Mouse (Mus musculus): ENCODE results near the gene Htr5a. TPM values are rescaled to one million over a fixed set of nuclear protein-coding genes. Genes with fewer than 3 reads are reported as not detected.
A peak's percentile ranks its signal among the peaks of the same experiment; 100 is the strongest.

Gene Htr5a
- polyA plus RNA-seq, 1 experiment from 2014 or later, result 0.20 TPM

- no peak for ATAC-seq (ENCODE audit: low FRiP score, low read depth)
- 69% methylated on average over 1 of the region's 1 CpGs for WGBS
- no peak overlapping the region for H3K4me3 ChIP-seq
These were observed 12.3 kb downstream of the Htr5a start for GRCm38 (mm10) chr5:27854290-27854689.

GRCm38 (mm10) chr5:27855726-27856125 lies 13.8 kb downstream of the Htr5a start:
- 81% methylated on average over 2 of the region's 2 CpGs for WGBS
- Histone ChIP-seq H3K4me1 (no peaks in the 10 kb centered on the region), H3K27ac (no peak overlapping the region), H3K9ac (no peak overlapping the region), H3K4me2 (replicated peaks) (no peak overlapping the region), H3K9me3 (no peaks in the 10 kb centered on the region), H3K36me3 (no peaks in the 10 kb centered on the region), H3K4me3 (no peak overlapping the region), H3K27me3 (replicated peaks) (no peaks in the 10 kb centered on the region)
- no peak for ATAC-seq (ENCODE audit: low FRiP score, low read depth)

More at GRCm38 (mm10) chr5:27854290-27854689, 12.3 kb downstream of the Htr5a start:
- no peak overlapping the region for H3K27ac ChIP-seq
- H3K27me3 ChIP-seq (replicated peaks), result no peaks in the 10 kb centered on the region
- no peak overlapping the region for H3K9ac ChIP-seq
- H3K9me3 ChIP-seq, result no peaks in the 10 kb centered on the region
- H3K4me1 ChIP-seq, result no peaks in the 10 kb centered on the region
- H3K36me3 ChIP-seq, result no peaks in the 10 kb centered on the region
- no peak overlapping the region for H3K4me2 ChIP-seq (replicated peaks)

- H3K4me2 ChIP-seq (replicated peaks), result no peak overlapping the region
- H3K4me1 ChIP-seq, result no peaks in the 10 kb centered on the region; the same call in 1 of the 2 replicates
- no peaks in the 10 kb centered on the region for H3K36me3 ChIP-seq
- H3K9ac ChIP-seq, result no peak overlapping the region
- H3K27ac ChIP-seq, result no peak overlapping the region
- H3K9me3 ChIP-seq, result no peaks in the 10 kb centered on the region
- no peak overlapping the region for H3K4me3 ChIP-seq
- 46% methylated on average over 8 of the region's 8 CpGs for WGBS
- no peaks in the 10 kb centered on the region for H3K27me3 ChIP-seq (replicated peaks)
- peak; percentile 93 for ATAC-seq (ENCODE audit: low FRiP score, low read depth)
These were observed 31.5 kb downstream of the Htr5a start for GRCm38 (mm10) chr5:27873240-27874082.

- ATAC-seq (ENCODE audit: low FRiP score, low read depth), result no peak
- H3K27ac ChIP-seq, result no peak overlapping the region
- no peak overlapping the region for H3K4me3 ChIP-seq
- H3K4me2 ChIP-seq (replicated peaks), result no peak overlapping the region
- H3K27me3 ChIP-seq (replicated peaks), result no peaks in the 10 kb centered on the region
- no peaks in the 10 kb centered on the region for H3K36me3 ChIP-seq
- no peaks in the 10 kb centered on the region; the same call in 1 of the 2 replicates for H3K4me1 ChIP-seq
- H3K9ac ChIP-seq, result no peak overlapping the region
- WGBS, result 84% methylated on average over 5 of the region's 5 CpGs
- no peaks in the 10 kb centered on the region for H3K9me3 ChIP-seq
These were observed 32.3 kb downstream of the Htr5a start for GRCm38 (mm10) chr5:27874211-27874610.

- H3K27me3 ChIP-seq (replicated peaks), result no peaks in the 10 kb centered on the region
- ATAC-seq (ENCODE audit: low FRiP score, low read depth), result no peak
- 77% methylated on average over 4 of the region's 4 CpGs for WGBS
These were observed 33.6 kb downstream of the Htr5a start for GRCm38 (mm10) chr5:27875341-27876105.

GRCm38 (mm10) chr5:27878356-27878755 lies 36.4 kb downstream of the Htr5a start:
- Histone ChIP-seq H3K27ac (no peak overlapping the region), H3K36me3 (no peaks in the 10 kb centered on the region), H3K9ac (no peak overlapping the region), H3K4me1 (no peaks in the 10 kb centered on the region), H3K27me3 (replicated peaks) (no peaks in the 10 kb centered on the region), H3K9me3 (no peaks in the 10 kb centered on the region), H3K4me3 (no peak overlapping the region), H3K4me2 (replicated peaks) (no peak overlapping the region)
- no peak for ATAC-seq (ENCODE audit: low FRiP score, low read depth)
- 83% methylated on average over 5 of the region's 5 CpGs for WGBS

More at GRCm38 (mm10) chr5:27875341-27876105, 33.6 kb downstream of the Htr5a start:
- Histone ChIP-seq H3K4me3 (no peak overlapping the region), H3K27ac (no peak overlapping the region), H3K4me2 (replicated peaks) (no peak overlapping the region), H3K36me3 (no peaks in the 10 kb centered on the region), H3K9ac (no peak overlapping the region), H3K4me1 (no peaks in the 10 kb centered on the region; the same call in 1 of the 2 replicates), H3K9me3 (no peaks in the 10 kb centered on the region)

GRCm38 (mm10) chr5:27879726-27880125 lies 37.8 kb downstream of the Htr5a start:
- no peaks in the 10 kb centered on the region for H3K36me3 ChIP-seq
- no peak overlapping the region for H3K27ac ChIP-seq
- H3K4me1 ChIP-seq, result no peaks in the 10 kb centered on the region
- no peaks in the 10 kb centered on the region for H3K27me3 ChIP-seq (replicated peaks)
- no peak overlapping the region for H3K4me3 ChIP-seq
- no peak overlapping the region for H3K4me2 ChIP-seq (replicated peaks)
- ATAC-seq (ENCODE audit: low FRiP score, low read depth), result no peak
- no peaks in the 10 kb centered on the region for H3K9me3 ChIP-seq
- WGBS, result 91% methylated on average over 3 of the region's 3 CpGs
- H3K9ac ChIP-seq, result no peak overlapping the region

GRCm38 (mm10) chr5:27880329-27881036 lies 38.5 kb downstream of the Htr5a start:
- ATAC-seq (ENCODE audit: low FRiP score, low read depth), result no peak
- H3K27ac ChIP-seq, result no peak overlapping the region
- H3K9ac ChIP-seq, result no peak overlapping the region
- H3K4me1 ChIP-seq, result no peaks in the 10 kb centered on the region
- H3K36me3 ChIP-seq, result no peaks in the 10 kb centered on the region
- H3K4me3 ChIP-seq, result no peak overlapping the region
- H3K27me3 ChIP-seq (replicated peaks), result no peaks in the 10 kb centered on the region
- no peak overlapping the region for H3K4me2 ChIP-seq (replicated peaks)
- H3K9me3 ChIP-seq, result no peaks in the 10 kb centered on the region
- 63% methylated on average over 3 of the region's 3 CpGs for WGBS

GRCm38 (mm10) chr5:27881261-27881660 lies 39.3 kb downstream of the Htr5a start:
- no peak overlapping the region for H3K4me3 ChIP-seq
- WGBS, result 94% methylated on average over 2 of the region's 2 CpGs
- H3K4me2 ChIP-seq (replicated peaks), result no peak overlapping the region
- no peaks in the 10 kb centered on the region for H3K36me3 ChIP-seq
- H3K9me3 ChIP-seq, result no peaks in the 10 kb centered on the region
- H3K9ac ChIP-seq, result no peak overlapping the region
- no peaks in the 10 kb centered on the region for H3K4me1 ChIP-seq
- no peaks in the 10 kb centered on the region for H3K27me3 ChIP-seq (replicated peaks)
- ATAC-seq (ENCODE audit: low FRiP score, low read depth), result no peak
- H3K27ac ChIP-seq, result no peak overlapping the region

GRCm38 (mm10) chr5:27888080-27888479 lies 46.1 kb downstream of the Htr5a start:
- H3K36me3 ChIP-seq, result no peaks in the 10 kb centered on the region
- H3K4me2 ChIP-seq (replicated peaks), result no peak overlapping the region
- H3K4me3 ChIP-seq, result no peak overlapping the region
- WGBS, result 86% methylated on average over 3 of the region's 3 CpGs
- no peak overlapping the region for H3K9ac ChIP-seq
- no peak for ATAC-seq (ENCODE audit: low FRiP score, low read depth)
- no peaks in the 10 kb centered on the region for H3K27me3 ChIP-seq (replicated peaks)
- H3K4me1 ChIP-seq, result no peaks in the 10 kb centered on the region
- H3K27ac ChIP-seq, result no peak overlapping the region
- peaks cover 5% of the 10 kb centered on the region; the same call in 1 of the 2 replicates for H3K9me3 ChIP-seq

GRCm38 (mm10) chr5:27895961-27896360 lies 54.0 kb downstream of the Htr5a start:
- H3K9me3 ChIP-seq, result no peaks in the 10 kb centered on the region
- H3K4me2 ChIP-seq (replicated peaks), result no peak overlapping the region
- H3K27me3 ChIP-seq (replicated peaks), result no peaks in the 10 kb centered on the region
- 87% methylated on average over 3 of the region's 3 CpGs for WGBS
- H3K4me1 ChIP-seq, result no peaks in the 10 kb centered on the region
- no peak overlapping the region for H3K27ac ChIP-seq
- H3K9ac ChIP-seq, result no peak overlapping the region
- no peaks in the 10 kb centered on the region for H3K36me3 ChIP-seq
- no peak overlapping the region for H3K4me3 ChIP-seq
- no peak for ATAC-seq (ENCODE audit: low FRiP score, low read depth)

- H3K9me3 ChIP-seq, result peaks cover 3% of the 10 kb centered on the region; the same call in 1 of the 2 replicates
- no peak overlapping the region for H3K4me2 ChIP-seq (replicated peaks)
- no peaks in the 10 kb centered on the region for H3K27me3 ChIP-seq (replicated peaks)
- no peak overlapping the region for H3K4me3 ChIP-seq
- no peak for ATAC-seq (ENCODE audit: low FRiP score, low read depth)
- no peak overlapping the region for H3K27ac ChIP-seq
- 85% methylated on average over 2 of the region's 2 CpGs for WGBS
- H3K4me1 ChIP-seq, result no peaks in the 10 kb centered on the region
- H3K36me3 ChIP-seq, result no peaks in the 10 kb centered on the region
- H3K9ac ChIP-seq, result no peak overlapping the region
These were observed 57.8 kb downstream of the Htr5a start for GRCm38 (mm10) chr5:27899756-27900155.

Data from neural tube, embryonic 12.5 days (tissue).